Mouse (Mus musculus) lung, postnatal 36 days (tissue): ENCODE measurements around the gene Zfp729a.
A peak's percentile ranks its signal among the peaks of the same experiment; 100 is the strongest.
"Not testable (repeated sequence)": the region's sequence is repeated elsewhere in the genome, so short reads cannot be mapped to it uniquely, and the experiment has no call there.

Experiments
- DNase-seq: peaks from one replicate; pipeline ENCODE4 v3.0.0; 2022; ENCODE audit warnings: mixed read lengths

Zfp729a gene

DNA sequence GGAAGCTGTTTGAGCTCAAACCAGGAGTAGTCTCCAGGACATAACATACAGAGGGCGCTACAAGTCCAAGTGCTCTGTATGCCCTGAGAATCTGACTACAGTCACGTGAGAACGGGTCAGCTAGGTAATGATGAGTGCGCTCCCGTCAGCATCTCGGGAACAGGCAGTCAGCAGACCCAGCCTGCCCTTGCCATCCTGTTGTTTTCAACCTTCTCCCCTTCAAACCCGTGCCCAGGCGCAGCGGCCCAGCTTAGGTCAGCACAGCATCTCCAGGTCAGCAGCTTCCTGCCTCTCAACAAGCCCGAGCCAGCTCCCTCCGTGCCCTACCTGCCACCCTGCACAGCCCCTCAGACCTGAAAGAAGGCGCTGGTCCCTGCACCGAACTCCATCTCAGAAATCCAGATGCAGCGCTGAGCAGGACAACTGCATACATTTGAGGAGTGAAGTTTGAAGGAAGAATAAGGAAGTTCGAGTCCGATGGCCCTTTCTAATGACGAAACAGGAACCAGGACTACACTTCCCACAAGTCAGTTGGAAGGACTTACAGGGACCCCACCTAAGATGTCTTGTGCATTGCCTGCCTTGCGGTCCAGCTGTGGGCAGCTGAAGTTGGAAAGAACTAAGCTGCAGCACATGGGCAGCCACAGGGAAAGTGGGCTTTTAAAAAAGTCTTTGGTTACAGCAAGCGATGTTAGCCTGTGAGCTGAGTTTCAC is at the start of gene Zfp729a, which contains the start of gene Gm49345:
Gene Zfp729a (minus strand): TSS at position 498 of the 714 bp plus-strand sequence.
Gene Gm49345 (minus strand): TSS at position 476 of the 714 bp plus-strand sequence.
- peak; percentile 95 for DNase-seq

DNA sequence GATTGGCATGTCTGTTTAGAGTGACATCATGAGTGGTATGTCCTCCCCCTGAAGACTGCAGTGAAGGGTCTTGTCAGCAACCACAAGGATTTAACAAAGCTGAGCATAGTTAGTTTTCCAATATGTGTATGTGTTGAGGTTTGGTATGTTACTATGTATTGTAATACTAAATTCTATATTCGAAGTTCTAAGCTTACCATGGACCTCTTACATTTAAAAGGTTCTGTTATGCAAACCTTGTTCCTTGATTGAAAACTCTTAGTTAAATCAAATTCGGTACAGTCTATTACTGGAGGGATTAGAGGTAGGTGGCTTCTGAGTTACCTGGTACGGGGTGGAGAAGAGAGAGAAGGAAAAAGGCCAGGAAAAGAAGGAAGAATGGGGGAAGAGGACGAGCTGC is 49.4 kb upstream of the Zfp729a start, which contains the start of gene Zfp738:
Gene Zfp738 (minus strand): TSS at position 101 of the 400 bp plus-strand sequence.
- DNase-seq = no peak

DNA sequence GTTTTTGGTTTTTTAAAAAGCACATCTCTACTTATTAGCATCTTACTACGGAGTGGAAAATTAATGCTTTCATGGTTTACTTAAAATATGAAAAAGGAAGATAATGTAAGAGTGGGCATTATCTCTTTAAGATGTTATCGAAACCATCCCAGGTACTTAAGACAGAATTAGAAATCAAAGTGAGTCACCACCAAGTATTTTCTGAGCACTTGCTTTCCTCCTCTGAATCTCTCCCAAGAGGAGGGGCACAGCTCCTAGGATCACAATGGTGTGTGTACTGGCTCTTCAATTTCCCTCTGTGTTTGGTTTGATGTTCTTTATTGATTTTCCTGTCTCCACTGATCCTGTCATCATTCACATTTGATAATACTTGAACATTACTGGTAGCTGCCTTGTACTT is 46.2 kb upstream of the Zfp729a start:
- not testable (repeated sequence) for DNase-seq

DNA sequence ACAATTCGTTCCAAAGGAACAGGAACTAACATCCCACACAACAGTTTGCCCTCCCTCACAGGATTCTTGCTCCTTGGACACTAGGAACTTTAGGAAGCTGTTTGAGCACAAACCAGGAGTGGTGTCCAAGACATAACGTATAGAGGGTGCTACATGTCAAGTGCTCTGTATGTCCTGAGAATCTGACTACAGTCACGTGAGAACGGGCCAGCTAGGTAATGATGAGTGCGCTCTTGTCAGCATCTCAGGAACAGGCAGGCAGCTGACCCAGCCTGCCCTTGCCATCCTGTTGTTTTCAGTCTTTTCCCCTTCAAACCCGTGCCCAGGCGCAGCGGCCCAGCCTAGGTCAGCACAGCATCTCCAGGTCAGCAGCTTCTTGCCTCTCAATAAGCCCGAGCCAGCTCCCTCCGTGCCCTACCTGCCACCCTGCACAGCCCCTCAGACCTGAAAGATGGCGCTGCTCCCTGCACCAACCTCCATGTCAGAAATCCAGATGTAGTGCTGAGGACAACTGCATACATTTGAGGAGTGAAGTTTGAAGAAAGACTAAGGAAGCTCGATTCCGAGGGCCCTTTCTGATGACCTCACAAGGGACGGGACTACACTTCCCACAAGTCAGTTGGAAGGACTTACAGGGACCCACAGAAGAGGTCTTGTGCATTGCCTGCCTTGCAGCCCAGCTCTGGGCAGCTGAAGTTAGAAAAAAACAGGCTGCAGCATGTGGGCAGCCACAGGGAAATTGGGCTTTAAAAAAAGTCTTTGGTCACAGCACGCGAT is 45.6 kb upstream of the Zfp729a start:
- peak; percentile 95 for DNase-seq

DNA sequence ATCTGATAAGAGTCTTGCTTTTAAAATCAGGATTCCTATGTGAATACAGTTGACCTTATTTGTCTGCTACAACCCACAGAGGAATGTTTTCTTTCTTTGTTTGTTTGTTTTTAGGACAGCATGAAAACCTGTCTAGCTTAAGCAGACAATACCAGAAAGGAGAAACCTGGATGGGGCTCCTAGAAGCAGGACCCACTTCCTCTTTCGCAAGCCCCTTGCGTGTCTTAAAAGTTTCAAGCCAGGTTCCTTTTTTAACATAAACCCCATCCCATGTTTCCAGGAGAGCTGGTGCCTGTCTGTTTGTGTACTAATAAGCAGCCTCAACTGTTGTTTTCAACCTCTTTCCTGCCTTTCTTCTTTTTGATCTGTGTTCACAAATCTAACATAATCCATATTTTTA is 37.3 kb upstream of the Zfp729a start:
- DNase-seq = no peak

DNA sequence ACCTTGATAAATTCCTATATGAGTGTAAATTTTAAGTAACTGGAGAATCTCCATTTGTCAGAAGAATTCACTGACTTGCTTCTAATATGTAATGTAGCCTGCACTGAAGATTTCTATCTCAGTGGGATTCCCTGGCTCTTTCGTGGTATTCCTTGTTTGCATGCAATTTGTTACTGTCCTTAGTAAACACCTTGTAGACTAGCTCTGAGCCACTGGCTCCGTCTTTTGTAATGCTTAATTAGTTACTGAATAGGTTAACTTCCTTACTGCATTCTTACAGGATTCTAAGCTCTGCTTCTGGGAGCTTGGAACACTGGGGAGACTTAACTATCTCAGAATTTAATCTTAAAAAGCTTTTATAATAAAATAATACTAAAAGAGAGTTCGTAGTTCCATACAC is 14.9 kb upstream of the Zfp729a start:
- DNase-seq = no peak

DNA sequence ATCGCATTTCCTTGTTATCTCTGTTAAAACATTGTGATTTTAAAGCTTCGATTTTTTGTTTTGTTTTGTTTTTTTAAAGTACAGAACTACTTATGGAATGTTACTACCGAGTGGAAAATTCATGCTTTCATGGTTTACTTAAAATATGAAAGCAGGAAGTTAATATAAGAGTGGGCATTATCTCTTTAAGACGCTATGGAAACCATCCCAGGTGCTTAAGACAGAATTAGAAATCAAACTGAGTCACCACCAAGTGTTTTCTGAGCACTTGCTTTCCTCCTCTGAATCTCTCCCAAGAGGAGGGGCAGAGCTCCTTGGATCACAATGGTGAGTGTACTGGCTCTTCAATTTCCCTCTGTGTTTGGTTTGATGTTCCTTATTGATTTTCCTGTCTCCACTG is 27.5 kb downstream of the Zfp729a start:
- peak; percentile 7 for DNase-seq

DNA sequence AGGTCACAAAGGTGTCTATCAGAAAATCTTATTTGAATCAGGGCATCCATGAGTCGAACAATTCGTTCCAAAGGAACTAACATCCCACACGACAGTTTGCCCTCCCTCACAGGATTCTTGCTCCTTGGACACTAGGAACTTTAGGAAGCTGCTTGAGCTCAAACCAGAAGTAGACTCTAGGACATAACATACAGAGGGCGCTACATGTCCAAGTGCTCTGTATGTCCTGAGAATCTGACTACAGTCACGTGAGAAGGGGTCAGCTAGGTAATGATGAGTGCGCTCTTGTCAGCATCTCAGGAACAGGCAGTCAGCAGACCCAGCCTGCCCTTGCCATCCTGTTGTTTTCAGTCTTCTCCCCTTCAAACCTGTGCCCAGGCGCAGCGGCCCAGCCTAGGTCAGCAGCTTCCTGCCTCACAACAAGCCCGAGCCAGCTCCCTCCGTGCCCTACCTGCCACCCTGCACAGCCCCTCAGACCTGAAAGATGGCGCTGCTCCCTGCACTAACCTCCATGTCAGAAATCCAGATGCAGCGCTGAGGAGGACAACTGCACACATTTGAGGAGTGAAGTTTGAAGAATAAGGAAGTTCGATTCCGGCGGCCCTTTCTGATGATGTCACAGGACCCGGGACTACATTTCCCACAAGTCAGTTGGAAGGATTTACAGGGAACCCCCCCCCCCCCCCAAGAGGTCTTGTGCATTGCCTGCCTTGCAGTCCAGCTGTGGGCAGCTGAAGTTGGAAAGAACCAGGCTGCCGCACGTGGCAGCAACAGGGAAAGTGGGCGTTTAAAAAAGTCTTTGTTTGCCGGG is 28.3 kb downstream of the Zfp729a start, which contains the start of gene Zfp729b:
Gene Zfp729b (minus strand): TSS at position 642 of the 811 bp plus-strand sequence.
- DNase-seq = peak; percentile 97

DNA sequence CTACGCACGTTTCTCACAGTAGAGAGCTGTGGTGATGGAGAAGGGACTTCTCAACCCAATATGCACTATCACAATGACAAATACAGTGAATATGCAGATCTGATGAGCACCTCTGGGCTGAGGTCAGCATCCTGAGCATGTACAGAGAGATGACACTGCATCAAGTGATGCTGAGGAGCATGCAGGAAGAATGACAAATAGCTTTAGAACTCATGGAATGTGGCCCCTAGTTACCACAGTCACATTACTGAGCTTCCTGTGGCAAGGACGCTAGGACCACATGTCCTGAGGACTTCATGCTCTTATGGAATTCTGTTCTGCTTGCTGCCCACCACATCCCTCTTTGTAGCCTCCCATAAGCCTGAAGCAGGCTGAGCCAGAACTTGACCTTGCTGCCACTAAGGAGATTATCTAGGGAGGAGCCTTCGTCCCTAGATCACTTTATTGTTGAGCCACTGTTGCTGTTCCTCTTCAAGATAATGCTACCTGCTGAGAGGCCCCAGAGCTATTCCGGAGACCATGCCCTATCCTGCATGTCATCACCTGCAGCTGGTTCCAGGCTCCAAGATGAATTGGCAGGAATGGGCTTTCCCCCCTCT is 64.9 kb downstream of the Zfp729a start:
- no peak for DNase-seq
